Mouse (Mus musculus): ENCODE measurements around the gene Gatm. TPM values are rescaled to one million over a fixed set of nuclear protein-coding genes. Genes with fewer than 3 reads are reported as not detected.

Gatm gene
- total RNA-seq, 2 experiments from 2014 or later = 96.0 to 123 TPM

DNA sequence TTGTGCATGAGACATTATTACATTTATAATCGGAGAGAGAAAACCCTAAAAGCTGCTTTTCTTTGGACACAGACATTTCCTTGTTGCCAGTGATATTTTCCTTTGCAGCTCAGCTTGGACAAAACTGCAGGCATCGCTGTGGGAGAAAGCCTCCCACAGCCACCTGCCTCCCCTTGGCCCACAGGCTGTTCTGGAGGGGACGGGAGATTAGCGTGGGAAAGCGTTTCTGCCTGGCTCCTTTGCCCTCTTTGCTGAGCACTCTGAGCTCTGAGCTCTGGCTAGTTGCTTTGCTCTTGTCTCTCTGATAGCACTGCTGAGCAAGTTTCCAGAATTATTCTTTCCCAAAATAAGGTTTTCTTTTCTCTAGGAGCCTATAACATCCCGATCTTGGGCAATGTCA lies 5.1 kb upstream of the Gatm start:
- ATAC-seq (replicated peaks; ENCODE audit: poor library complexity, severe bottlenecking) = no peak

DNA sequence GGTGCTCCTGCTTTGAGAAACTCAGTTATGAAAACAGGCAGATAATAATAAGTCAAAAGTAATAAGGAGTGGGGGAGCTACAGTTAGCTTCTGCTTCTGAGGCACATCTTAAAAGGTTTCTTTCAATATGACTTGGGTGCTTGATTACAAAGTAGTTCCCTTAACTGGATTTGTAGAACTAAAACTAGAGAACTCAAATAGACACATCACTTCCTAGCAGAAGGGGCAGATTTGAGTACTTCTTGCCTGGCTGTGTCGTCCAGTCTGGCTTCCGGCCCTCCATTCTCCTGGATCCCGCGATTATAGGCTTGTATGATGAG lies 511 bp upstream of the Gatm start:
- peak; percentile 31 for ATAC-seq (replicated peaks; ENCODE audit: poor library complexity, severe bottlenecking)

DNA sequence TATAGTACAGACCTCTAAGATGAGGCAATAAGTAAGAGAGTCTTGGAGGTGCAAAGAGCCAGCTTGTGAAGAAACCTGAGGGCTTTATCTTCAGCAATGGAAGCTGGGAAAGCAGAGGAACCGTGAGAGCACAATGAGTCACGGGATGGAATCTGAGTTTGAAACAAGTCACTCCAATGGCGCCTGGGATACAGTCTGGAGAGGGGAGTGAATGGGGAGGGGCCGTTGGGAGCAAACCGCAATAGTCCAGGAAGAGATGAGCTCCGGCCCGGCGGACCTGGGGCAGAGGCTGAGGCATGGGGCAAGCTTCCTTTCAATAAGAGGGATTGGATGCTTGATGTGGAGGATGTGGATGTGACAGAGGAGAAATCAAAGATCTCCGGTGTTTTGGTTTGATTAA lies 2.3 kb downstream of the Gatm start:
- ATAC-seq (replicated peaks; ENCODE audit: poor library complexity, severe bottlenecking) = no peak

DNA sequence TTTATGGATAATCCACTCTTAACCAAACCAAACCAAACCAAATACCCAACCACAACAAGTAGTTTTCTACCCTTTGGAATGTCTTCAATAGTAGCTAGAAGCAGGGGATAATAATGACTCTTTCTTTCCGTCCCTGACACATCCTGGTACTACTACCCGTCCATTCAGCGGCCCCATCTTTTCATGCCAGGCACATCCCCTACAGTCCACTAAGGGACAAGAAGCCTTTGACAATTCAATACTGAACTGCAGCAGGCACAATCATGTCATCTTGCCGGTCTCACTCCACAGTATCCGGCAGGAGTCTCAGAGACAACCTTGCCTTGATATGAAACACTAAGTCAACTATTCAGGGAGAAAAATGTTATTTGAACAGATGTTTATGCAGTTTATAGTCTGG lies 5.3 kb downstream of the Gatm start:
- ATAC-seq (replicated peaks; ENCODE audit: poor library complexity, severe bottlenecking) = no peak

DNA sequence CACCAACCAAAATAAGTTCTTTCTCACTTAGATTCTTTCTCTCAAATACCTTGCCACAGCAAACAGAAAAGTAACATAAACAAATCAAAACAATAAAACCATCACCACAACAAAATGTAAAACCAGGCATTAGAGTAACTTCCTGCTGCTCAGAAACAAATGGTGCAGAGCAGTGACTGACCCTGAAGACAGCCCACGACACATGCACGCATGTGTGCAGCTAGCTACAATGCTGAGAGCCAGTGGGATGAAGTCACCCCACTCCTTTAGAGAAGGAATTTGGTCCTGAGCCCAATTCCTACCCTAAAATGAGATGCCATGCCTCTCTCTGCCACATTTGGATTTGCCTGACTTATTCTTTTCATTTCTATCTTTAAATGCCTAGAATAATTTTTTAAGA lies 9.7 kb downstream of the Gatm start:
- no peak for ATAC-seq (replicated peaks; ENCODE audit: poor library complexity, severe bottlenecking)

DNA sequence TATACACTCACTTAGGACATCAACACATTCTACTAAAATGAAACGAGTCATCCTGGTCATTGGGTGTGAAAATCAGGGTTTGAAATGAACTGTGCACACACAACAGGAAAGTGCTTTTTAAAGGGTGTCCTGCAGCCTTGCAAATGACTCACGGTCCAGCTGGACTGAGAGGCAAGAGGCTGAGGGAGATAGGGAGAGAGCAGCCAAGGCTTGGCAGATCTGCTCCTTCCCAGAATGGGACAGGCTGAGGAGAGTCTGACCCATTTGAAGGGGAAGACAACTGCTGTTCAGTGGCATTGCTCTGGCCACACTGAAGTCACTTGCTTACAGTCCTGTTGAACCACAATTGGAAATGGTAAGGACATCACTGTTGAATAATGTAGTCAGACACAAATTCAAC lies 11.4 kb downstream of the Gatm start:
- no peak for ATAC-seq (replicated peaks; ENCODE audit: poor library complexity, severe bottlenecking)

DNA sequence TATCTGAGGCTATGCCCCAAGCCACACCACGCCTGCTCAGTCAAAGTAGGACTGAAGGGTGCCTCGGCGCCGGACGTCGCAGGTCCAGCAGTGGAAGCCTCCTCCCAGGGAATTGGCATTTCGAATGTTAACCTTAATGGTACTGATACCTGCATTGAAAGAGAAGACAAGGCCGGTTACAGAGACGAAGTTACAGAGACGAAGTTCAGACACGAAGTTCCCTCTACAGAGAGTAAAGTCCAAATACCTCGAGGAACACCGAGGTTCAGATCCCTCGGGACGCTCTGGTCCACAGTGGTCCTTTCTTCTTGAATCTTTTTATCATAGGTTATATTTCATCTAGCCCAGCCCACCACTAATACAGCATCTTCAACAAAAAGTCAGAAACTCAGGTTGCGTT lies 15.6 kb downstream of the Gatm start:
- ATAC-seq (replicated peaks; ENCODE audit: poor library complexity, severe bottlenecking) = no peak

DNA sequence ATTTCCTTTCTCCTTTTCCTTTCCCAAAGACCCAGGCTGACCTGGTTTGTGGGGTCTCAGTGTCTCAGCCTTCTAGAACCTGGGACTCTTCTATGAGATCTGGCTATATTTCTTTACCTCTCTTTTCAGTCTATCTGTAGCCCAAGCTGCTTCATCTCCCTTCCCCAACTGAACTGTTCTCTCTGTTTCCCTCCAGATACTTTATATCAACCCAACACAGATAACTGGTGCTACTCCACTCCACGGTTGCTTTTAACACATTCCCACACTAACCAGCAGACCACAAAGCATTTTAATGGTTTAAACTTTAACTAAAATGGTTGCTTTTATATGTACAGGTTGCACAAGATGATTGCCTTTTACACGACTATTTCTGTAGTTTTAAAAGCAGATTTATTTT lies 19.9 kb downstream of the Gatm start:
- ATAC-seq (replicated peaks; ENCODE audit: poor library complexity, severe bottlenecking) = no peak

DNA sequence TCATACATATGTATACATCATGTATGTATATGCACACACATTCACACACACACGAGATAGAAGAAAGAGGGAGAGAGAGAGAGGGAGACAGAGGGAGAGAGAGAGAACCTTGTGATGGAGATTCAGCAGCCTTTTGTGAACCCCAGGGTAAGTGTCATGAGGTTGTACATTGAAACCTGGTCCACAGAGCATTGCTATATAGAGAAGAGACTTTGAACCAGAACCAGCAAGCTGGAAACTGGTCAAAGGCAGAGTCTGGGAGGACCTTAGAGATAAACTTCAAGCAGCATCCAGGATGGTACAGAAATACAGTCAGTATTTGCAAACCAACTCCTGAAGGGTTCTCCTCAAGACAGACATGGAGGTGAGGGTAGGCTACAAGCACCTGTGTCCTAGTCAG lies 20.8 kb downstream of the Gatm start:
- no peak for ATAC-seq (replicated peaks; ENCODE audit: poor library complexity, severe bottlenecking)

DNA sequence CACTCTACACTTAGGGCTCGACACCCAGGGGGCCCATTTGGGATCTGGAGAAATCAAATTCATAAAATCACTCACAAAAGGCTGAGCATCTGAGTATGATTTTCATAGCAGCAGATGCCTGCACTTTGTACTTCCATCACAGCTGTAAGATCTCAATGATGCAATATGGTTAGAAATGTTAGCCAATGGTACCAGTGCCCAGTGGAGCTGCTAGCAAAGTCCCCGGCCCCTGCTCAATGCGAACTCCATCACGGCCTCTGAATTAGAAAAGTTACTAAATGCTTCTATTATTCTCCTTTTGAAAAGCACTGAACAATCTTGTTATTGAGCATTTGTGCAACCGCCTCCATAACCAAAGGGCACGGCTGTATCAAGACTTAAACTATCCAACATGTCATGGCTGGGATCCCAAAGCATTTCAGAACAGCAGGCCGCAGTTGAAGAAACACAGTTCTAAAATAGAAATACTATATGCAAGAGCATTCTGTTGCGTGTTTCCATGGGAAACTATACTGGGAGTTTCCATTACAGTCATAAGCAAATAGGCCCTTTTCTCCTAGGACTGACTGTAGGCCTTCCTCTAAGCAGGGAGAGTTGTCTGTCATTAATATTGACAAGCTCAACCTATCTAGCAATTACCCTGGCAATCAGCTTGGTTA lies 23.1 kb downstream of the Gatm start:
- no peak for ATAC-seq (replicated peaks; ENCODE audit: poor library complexity, severe bottlenecking)

DNA sequence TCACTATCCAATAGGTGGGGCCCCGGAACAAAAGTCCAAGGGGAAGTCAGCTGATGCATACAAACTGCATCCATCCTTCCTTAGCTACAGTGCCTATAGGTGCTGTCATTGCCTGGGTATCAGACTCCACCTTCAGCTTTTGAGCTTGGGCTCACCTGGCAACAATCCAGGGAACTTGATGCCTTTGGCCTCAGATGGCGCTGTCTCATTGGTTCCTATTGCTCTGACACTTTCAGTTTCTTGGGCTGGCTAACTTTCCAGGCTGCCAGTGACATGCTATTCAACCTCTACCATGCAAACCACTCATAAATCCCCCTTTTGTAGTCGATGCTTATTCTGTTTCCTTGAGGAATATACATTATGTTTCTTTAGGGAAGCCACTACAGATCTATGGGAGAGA lies 24.8 kb downstream of the Gatm start:
- no peak for ATAC-seq (replicated peaks; ENCODE audit: poor library complexity, severe bottlenecking)

DNA sequence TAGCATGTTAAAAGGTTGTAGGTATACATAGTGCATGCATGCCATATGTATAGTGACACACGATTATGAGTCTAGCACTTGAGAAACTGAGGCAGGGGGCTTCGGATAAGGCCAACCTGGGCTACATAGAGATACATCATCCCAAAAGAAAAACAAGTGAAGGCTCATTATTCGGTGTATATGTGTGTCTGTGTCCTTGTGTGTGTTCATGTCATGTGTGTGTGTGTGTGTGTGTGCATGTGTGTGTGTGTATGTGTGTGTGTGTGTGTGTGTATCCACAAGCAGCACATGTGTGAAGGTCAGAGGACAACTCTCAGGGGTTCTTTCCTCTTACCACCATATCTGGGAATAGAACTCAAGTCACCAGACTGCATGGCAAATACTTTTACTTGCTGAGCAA lies 28.8 kb downstream of the Gatm start:
- no peak for ATAC-seq (replicated peaks; ENCODE audit: poor library complexity, severe bottlenecking)

DNA sequence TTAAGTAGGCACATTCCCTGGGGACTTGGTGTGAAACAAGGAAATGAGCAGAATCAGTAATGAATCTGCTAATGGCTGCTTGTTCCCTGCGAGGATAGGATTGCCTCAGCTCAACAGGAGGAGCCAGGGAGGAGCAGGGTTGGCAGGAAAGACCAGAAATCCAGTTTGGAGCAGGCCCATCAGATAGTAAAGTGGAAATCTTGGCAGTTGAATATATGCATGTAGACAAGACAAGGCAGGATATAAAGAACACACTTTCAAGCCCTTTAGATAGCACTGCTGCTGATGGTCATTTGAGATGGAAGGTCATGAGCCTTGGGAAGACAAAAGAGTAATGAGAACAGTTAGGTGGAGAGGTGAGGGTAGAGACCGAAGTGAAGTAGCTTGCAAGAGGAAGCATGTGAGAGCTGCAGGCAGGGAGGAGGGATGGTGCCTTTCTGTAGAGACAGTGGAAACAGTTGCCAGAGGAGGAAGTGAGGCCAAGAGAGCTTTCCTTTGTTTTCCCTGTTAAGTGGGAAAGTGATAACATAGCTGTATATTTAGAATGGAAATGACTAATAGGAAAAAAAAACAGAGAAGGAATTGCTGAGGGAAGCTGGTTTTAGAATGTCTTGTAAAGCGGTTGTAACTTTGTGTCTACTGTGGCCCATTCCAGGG lies 29.6 kb downstream of the Gatm start:
- ATAC-seq (replicated peaks; ENCODE audit: poor library complexity, severe bottlenecking) = peak; percentile 69

DNA sequence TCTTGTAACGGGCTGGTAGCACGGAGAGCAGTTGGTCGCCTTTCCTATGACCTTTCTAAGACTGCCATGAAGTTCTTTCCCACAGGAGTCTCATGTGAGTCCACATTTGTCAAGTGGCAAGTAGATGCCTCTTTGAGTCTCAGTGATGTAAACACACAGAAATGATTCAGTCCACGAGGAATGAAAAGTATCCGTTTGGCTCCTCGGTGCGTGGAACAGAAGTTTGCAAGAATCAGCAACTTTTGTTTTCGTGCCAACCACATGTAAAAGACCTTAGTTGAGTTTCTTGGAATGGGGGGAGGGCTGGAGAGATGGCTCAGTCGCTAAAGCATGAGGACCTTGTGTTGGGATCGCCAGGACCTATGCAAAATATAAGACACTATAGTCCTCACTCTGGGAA lies 30.7 kb downstream of the Gatm start:
- no peak for ATAC-seq (replicated peaks; ENCODE audit: poor library complexity, severe bottlenecking)

DNA sequence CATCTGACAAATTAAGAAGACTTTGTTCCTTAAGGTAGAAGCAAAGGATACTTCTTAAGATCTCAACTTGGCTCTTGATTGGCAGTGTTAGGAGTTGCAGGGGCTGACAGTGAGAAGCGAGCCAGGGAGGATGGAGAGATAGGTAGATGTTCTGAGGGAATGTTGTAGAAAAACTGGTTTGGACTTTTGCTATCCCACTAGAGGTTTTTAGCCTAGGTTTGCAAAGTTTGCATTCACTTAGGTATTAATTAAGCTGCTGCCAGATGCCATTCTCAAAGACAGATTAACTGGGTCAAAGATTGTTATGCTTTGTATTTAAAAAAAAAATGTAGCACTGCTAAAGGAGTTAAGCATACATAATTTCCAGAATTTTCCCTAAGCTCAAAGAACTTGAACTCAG lies 33.8 kb downstream of the Gatm start:
- ATAC-seq (replicated peaks; ENCODE audit: poor library complexity, severe bottlenecking) = no peak

DNA sequence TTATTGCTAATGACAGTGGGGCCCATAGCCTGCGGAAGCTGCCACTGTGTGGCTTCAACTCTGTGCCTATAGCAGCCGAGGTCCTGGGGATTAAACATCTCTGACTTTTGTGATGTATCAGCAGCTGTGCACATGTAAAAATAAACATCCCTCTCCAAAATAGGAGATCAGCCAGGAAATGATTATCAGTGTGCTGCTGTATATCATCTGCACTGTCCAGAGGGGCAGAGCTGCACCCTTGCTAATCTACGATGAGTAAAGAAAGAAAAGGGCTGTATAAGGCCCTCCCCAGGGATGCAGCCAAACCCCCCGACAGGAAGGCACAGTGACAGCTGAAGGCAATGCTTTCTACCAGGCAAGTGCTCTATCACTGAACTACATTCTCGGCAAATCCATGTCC lies 34.8 kb downstream of the Gatm start:
- ATAC-seq (replicated peaks; ENCODE audit: poor library complexity, severe bottlenecking) = no peak

DNA sequence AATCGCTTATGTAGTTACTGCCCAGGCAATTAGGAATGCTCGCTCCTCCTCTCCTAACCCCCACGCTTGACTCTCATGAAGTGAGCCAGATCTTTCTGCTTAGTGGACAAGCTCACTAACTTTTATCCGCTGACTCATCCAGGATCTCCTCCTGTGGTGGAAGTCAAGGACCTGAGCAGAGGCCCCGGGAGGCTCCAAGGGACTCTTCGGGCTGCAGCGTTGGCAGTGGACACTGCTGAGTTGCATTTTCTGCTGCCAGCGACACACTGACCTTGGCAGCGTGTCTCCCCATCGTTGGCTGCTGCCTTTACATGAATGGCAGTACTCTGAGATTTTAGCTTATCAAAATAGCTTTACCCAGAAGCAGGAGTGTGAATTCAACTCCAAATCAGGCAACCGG lies 35.6 kb downstream of the Gatm start:
- ATAC-seq (replicated peaks; ENCODE audit: poor library complexity, severe bottlenecking) = no peak

DNA sequence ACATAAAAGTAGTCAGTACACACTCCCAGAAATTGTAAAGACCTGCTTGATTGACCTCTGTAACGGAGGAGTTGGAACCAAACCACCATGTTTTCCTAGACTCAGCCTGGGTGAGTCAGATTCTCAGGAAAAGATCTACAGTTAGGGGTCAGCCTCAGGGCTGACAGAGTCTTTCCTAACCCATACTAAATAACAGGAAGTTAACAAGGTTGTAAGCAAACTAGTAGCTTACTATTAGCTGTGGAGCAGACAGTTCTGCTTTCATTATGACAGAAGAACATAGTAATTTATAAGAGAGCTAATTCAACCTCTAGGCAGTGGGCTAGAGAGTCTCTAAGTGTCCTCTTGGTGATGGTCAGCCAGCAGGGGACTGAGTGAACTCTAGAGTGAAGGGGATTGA lies 38.7 kb downstream of the Gatm start:
- ATAC-seq (replicated peaks; ENCODE audit: poor library complexity, severe bottlenecking) = peak; percentile 97

DNA sequence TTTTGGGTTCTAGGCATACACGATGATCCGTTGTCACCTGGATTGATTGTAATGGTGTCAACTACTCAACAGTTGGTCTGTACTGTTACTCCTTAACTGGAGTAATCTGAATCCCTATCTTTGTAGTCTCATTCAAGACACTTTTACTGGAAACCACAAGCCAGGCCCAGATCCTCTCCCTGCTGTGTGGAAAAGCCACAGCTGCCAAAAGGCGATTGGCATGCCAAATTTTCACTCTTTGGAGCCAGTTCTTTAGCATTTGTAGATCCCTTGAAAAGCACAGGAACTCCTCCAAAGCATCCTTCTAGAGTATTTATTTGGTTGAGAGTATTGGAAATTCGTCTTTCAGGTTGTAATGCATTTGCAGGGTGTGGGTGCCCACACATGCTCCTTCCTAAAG lies 39.8 kb downstream of the Gatm start:
- ATAC-seq (replicated peaks; ENCODE audit: poor library complexity, severe bottlenecking) = no peak

DNA sequence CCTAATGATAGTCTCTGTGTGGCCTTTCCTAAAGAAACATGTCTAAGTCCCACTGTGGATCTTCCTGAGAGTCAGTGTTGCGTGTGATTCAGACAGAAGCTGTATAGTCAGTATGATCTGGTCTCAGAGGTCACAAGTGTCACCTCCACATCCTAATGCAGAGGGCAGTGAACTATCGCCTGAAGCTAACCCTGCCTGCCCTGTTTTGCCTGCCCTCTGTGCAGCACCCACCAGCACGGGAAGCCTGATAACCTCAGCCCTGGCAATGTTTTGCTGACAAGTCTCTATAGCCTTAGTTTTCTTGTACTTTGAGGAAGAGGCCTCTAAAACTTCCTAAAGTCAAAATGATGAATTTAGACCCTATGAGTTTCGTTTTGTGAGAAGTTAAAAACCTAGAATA lies 40.7 kb downstream of the Gatm start:
- no peak for ATAC-seq (replicated peaks; ENCODE audit: poor library complexity, severe bottlenecking)

DNA sequence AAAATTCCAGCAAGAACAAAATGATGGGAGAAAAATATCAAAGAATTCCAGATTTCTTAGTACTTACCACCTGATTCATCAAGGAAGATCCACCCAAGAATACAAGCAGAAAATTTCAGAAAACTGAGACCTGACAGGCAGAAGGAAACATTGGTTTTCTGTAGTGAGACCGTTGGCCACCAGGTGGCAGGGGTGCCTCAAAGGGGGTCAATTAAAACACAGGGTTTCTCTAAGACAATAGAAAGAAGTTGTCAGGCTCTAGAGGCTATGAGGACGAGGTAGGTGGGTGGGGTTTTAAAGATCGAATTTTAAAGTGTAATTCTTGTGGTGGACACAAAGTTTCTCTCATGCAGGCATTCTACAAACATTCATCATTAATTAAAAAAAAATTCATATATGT lies 41.7 kb downstream of the Gatm start:
- ATAC-seq (replicated peaks; ENCODE audit: poor library complexity, severe bottlenecking) = peak; percentile 66

DNA sequence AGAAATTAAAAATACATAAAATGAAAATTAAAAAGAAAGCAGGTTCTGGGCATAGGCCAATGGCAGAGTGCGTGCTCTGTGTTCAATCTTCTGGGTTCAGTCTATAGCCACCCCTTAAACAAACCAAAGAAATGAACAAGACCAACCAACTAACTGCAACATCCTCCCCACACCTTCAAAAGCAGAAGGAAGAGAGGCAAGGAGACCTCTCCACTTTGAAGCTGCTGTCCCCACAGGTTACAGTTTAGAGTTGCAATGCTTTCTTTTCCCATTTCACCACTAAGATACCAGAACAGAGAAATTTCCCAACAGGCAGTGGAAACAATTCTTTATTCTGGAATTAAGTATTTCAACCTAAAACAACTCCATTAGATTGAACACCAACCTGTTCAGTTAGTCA lies 48.9 kb downstream of the Gatm start:
- ATAC-seq (replicated peaks; ENCODE audit: poor library complexity, severe bottlenecking) = peak; percentile 67

DNA sequence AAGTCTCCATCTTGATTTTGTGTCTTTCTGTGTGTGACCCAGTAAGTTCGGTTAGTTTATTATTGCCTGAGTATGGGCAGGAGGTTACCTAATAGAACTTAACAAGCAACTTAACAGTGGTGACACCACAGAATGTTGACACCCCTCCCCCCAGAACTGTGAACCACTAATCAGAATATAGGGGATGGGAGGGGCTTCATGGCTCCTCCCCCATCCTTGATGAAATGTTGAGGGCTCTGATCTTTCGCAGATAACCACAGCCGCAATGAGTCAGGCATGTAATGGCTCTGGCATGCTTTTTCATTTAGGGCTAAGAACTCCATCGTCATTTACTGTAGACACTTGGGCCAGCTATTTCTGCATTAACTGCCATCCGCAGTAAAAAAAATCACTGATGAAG lies 49.9 kb downstream of the Gatm start:
- peak; percentile 95 for ATAC-seq (replicated peaks; ENCODE audit: poor library complexity, severe bottlenecking)
